Mouse (Mus musculus): Measurements from ENCODE around the gene Plxna1. TPM values are rescaled to one million over a fixed set of nuclear protein-coding genes. Genes with fewer than 3 reads are reported as not detected.

Gene Plxna1
- polyA plus RNA-seq, 1 experiment from 2014 or later, result 11.5 TPM

DNA sequence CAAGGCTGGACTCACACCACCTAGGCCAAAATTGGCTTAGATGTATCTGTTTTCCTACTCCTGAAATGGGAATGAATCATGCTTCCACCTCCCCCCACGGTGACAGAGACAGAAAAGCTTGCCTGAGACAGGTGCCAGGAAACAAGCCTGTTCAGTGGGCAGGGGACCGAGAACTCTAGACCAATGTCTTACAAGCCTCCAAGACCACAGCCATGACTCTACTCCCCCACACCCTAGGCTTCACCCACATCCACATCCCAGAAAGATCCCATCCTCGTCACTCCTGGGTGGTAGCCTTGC, 17.0 kb downstream of the Plxna1 start:
- Histone ChIP-seq H3K27me3 (ENCODE audit: control insufficient read depth, insufficient read depth, low read length) (no peaks in the 10 kb centered on the region), H3K9me3 (ENCODE audit: control insufficient read depth, low read length) (no peaks in the 10 kb centered on the region), H3K27ac (replicated peaks) (peak overlapping the region; percentile 78), H3K4me2 (replicated peaks; ENCODE audit: low read depth) (0 out of 2 replicates have a peak overlapping the region, but pooled peaks have one; percentile 11), H3K9ac (ENCODE audit: low read length) (peak overlapping the region; percentile 27), H3K36me3 (ENCODE audit: control insufficient read depth, insufficient read depth, low read length) (peaks cover 16% of the 10 kb centered on the region), H3K4me3 (ENCODE audit: low read depth, low read length) (no peak overlapping the region), H3K4me1 (replicated peaks; ENCODE audit: control insufficient read depth, insufficient read depth) (peaks cover 7% of the 10 kb centered on the region)
- DNase-seq (ENCODE audit: low spot score) (no peak), ATAC-seq (ENCODE audit: low FRiP score, low TSS enrichment) (peak; percentile 4; the same call in 1 of the 2 replicates)
- WGBS, result 58% methylated on average over 3 of the region's 3 CpGs
- TF ChIP-seq EP300 (optimal IDR thresholded peaks at IDR 0.05) (no peak), CTCF (IDR thresholded peaks at IDR 0.05; ENCODE audit: low read depth) (no peak)

DNA sequence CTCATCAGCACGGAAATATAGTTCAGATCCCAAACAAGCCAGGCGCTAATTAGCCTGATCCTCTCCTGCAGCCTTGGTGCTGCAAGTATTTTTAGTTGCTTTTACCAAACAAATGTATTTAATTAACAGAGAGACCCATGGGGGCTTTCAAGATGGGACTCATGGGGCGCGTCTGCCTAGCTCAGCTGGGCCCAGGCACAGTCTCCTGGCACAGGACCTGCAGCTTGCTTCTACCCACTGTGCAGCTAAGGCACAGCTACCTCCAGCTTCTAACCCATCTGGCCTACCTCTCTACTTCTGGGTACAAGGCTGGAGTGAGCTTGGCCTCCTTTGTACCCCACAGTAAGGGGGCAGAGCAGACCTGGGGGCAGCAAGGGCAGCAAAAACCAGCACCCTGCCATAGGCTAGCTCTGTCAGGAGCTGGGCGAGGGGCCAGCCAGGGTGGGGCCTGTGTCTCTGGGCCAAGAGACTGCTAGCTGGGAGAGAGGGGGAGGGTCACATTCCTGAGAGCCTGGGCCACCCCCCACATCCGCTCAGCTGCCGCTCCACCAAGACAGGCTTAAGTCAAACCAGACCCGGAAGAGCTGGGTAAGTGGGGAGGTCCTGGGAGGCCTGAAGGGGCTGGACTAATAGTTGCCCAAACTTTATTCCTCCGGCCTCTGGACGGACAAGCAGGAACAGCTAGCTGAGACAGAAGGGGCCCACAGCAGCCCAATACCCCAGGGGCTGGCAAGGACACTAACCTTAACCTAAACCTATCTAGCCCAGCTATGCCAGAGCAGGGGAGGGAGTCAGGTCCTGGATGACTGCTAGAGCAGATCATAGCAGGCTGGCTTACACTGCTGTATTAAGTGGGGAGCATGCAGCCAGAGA, 17.6 kb downstream of the Plxna1 start:
- Histone ChIP-seq H3K4me3 (ENCODE audit: low read depth, low read length) (no peak overlapping the region), H3K9ac (ENCODE audit: low read length) (peak overlapping the region; percentile 27), H3K4me2 (replicated peaks; ENCODE audit: low read depth) (0 out of 2 replicates have a peak overlapping the region, but pooled peaks have one; percentile 11), H3K27ac (replicated peaks) (peak overlapping the region; percentile 78), H3K27me3 (ENCODE audit: control insufficient read depth, insufficient read depth, low read length) (no peaks in the 10 kb centered on the region), H3K36me3 (ENCODE audit: control insufficient read depth, insufficient read depth, low read length) (peaks cover 16% of the 10 kb centered on the region), H3K9me3 (ENCODE audit: control insufficient read depth, low read length) (no peaks in the 10 kb centered on the region), H3K4me1 (replicated peaks; ENCODE audit: control insufficient read depth, insufficient read depth) (peaks cover 7% of the 10 kb centered on the region)
- DNase-seq (ENCODE audit: low spot score) (peak; percentile 75), ATAC-seq (ENCODE audit: low FRiP score, low TSS enrichment) (peak; percentile 87)
- TF ChIP-seq CTCF (IDR thresholded peaks at IDR 0.05; ENCODE audit: low read depth) (peak; percentile 28), EP300 (optimal IDR thresholded peaks at IDR 0.05) (no peak)
- 30% methylated on average over 10 of the region's 10 CpGs for WGBS

DNA sequence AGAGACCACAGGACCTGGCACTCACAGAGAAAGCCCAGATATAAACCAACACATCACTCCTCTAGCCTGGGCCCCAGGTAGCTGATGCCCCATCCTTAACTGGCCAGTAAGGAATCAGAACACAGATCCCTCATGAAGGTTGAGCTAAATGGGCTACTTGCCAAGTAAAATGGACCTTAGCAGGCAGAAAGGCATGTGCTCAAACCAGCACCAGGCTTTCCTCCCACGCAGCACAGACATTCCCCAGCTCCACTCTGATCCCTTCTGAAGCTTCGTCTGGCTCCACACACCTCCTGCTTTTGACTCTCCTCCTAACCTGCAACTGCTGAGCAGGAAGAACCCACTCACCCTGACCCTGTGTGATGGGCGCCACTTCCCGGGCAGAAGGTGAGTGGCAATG, 20.4 kb downstream of the Plxna1 start:
- H3K27me3 ChIP-seq (ENCODE audit: control insufficient read depth, insufficient read depth, low read length), result no peaks in the 10 kb centered on the region
- ATAC-seq (ENCODE audit: low FRiP score, low TSS enrichment) (no peak), DNase-seq (ENCODE audit: low spot score) (no peak)
- H3K9me3 ChIP-seq (ENCODE audit: control insufficient read depth, low read length), result no peaks in the 10 kb centered on the region
- no peak overlapping the region for H3K4me3 ChIP-seq (ENCODE audit: low read depth, low read length)
- H3K4me2 ChIP-seq (replicated peaks; ENCODE audit: low read depth), result no peak overlapping the region
- H3K27ac ChIP-seq (replicated peaks), result no peak overlapping the region
- 79% methylated on average over 4 of the region's 4 CpGs for WGBS
- no peak for TF ChIP-seq CTCF (IDR thresholded peaks at IDR 0.05; ENCODE audit: low read depth)
- no peak for TF ChIP-seq EP300 (optimal IDR thresholded peaks at IDR 0.05)
- peaks cover 23% of the 10 kb centered on the region for H3K36me3 ChIP-seq (ENCODE audit: control insufficient read depth, insufficient read depth, low read length)
- no peak overlapping the region for H3K9ac ChIP-seq (ENCODE audit: low read length)
- peaks cover 7% of the 10 kb centered on the region for H3K4me1 ChIP-seq (replicated peaks; ENCODE audit: control insufficient read depth, insufficient read depth)

DNA sequence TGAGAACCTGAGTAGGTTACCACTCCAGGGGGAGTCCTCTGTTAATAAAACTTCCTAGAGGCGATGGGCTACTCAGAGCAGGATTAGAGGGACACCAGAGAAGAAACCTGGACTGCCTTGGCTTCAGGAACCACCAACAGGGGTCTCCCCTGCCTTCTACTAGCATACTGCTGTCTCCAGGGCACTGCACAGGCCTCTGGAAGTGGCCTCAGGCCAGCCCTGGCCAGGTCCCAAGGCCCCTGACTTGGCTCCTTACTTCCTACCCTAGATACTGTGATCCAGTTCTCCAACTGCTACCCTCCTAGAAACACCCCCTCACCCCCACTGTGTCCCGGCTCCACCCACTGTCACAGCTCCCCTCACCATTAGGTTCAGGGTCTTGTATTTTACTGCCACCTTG, 23.0 kb downstream of the Plxna1 start:
- Histone ChIP-seq H3K9me3 (ENCODE audit: control insufficient read depth, low read length) (no peaks in the 10 kb centered on the region), H3K4me1 (replicated peaks; ENCODE audit: control insufficient read depth, insufficient read depth) (no peaks in the 10 kb centered on the region), H3K4me2 (replicated peaks; ENCODE audit: low read depth) (no peak overlapping the region), H3K9ac (ENCODE audit: low read length) (no peak overlapping the region), H3K4me3 (ENCODE audit: low read depth, low read length) (no peak overlapping the region), H3K27me3 (ENCODE audit: control insufficient read depth, insufficient read depth, low read length) (no peaks in the 10 kb centered on the region), H3K36me3 (ENCODE audit: control insufficient read depth, insufficient read depth, low read length) (peaks cover 26% of the 10 kb centered on the region), H3K27ac (replicated peaks) (no peak overlapping the region)
- peak; percentile 19 for DNase-seq (ENCODE audit: low spot score)
- WGBS, result 78% methylated on average over 2 of the region's 2 CpGs
- TF ChIP-seq EP300 (optimal IDR thresholded peaks at IDR 0.05) (no peak), CTCF (IDR thresholded peaks at IDR 0.05; ENCODE audit: low read depth) (peak; percentile 57)
- ATAC-seq (ENCODE audit: low FRiP score, low TSS enrichment), result no peak

DNA sequence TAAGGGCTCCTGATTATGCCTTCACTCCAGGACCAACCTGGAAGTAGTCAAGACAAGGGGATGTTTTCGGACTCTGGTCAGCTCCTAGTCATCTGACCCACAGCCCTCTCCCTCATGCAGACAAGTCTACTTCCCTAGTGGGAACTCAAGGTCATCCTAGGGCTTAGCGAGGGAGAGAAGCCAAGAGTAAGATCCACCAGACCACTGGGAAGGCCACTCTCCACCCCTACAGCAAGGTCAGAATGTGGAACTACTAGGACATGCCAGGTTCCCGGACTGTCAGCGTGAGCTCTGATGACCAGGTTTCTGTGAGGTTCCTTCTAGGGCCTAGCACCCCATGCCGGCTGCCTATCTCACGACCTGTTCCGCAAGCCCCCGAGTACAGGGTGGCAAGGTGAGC, 23.7 kb downstream of the Plxna1 start:
- no peak for DNase-seq (ENCODE audit: low spot score)
- 94% methylated on average over 8 of the region's 8 CpGs for WGBS

DNA sequence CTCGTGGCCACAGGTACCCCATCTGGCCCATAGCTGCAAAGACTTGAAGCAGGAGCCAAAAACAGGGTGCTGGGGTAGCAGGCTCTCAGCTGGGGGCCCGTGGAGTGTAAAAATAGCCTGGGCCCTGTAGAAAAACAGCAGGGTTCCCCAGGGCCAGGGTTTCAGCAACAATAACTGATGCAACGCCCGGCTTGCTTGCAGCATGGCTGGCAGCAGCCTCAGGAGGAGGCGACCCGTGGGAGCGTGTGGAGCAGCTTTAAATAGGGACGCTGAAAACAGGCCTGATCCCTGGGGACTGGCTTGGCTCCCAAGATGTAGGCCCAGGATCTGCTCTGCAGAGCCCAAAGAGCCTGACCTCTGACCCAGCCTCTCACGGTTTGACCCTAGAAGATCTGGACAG, 24.8 kb downstream of the Plxna1 start:
- Histone ChIP-seq H3K9me3 (ENCODE audit: control insufficient read depth, low read length) (no peaks in the 10 kb centered on the region), H3K4me1 (replicated peaks; ENCODE audit: control insufficient read depth, insufficient read depth) (no peaks in the 10 kb centered on the region), H3K4me3 (ENCODE audit: low read depth, low read length) (no peak overlapping the region), H3K27ac (replicated peaks) (no peak overlapping the region), H3K27me3 (ENCODE audit: control insufficient read depth, insufficient read depth, low read length) (no peaks in the 10 kb centered on the region), H3K36me3 (ENCODE audit: control insufficient read depth, insufficient read depth, low read length) (peaks cover 36% of the 10 kb centered on the region), H3K4me2 (replicated peaks; ENCODE audit: low read depth) (no peak overlapping the region), H3K9ac (ENCODE audit: low read length) (no peak overlapping the region)
- WGBS, result 91% methylated on average over 9 of the region's 9 CpGs
- ATAC-seq (ENCODE audit: low FRiP score, low TSS enrichment), result no peak
- TF ChIP-seq CTCF (IDR thresholded peaks at IDR 0.05; ENCODE audit: low read depth) (no peak), EP300 (optimal IDR thresholded peaks at IDR 0.05) (no peak)
- no peak for DNase-seq (ENCODE audit: low spot score)

More for the DNA sequence above, 23.7 kb downstream of the Plxna1 start:
- Histone ChIP-seq H3K4me3 (ENCODE audit: low read depth, low read length) (no peak overlapping the region), H3K9ac (ENCODE audit: low read length) (no peak overlapping the region), H3K27ac (replicated peaks) (no peak overlapping the region), H3K9me3 (ENCODE audit: control insufficient read depth, low read length) (no peaks in the 10 kb centered on the region), H3K4me1 (replicated peaks; ENCODE audit: control insufficient read depth, insufficient read depth) (no peaks in the 10 kb centered on the region), H3K27me3 (ENCODE audit: control insufficient read depth, insufficient read depth, low read length) (no peaks in the 10 kb centered on the region), H3K36me3 (ENCODE audit: control insufficient read depth, insufficient read depth, low read length) (peaks cover 30% of the 10 kb centered on the region), H3K4me2 (replicated peaks; ENCODE audit: low read depth) (no peak overlapping the region)
- TF ChIP-seq EP300 (optimal IDR thresholded peaks at IDR 0.05), result no peak
- TF ChIP-seq CTCF (IDR thresholded peaks at IDR 0.05; ENCODE audit: low read depth), result no peak
- ATAC-seq (ENCODE audit: low FRiP score, low TSS enrichment), result no peak
